Mouse (Mus musculus) forebrain, embryonic 12.5 days (tissue): ENCODE measurements at regions not wholly inside any gene's neighbourhood (a gene's known extent, or its start where the extent isn't known, plus 50 kb on each side); places are given as distances from the start of the nearest gene placed in this dataset.

ENCODE experiments used
- ATAC-seq: fragments of 200-750 bp; cut with Nextera tagmentation; 2 replicates; pipeline ENCODE4 v1.8.0; 2017; ENCODE audit warnings: moderate TSS enrichment; ENCODE audit not compliant: low FRiP score
- H3K27ac ChIP-seq: fragments of 300-500 bp; sonication (generic); 2 replicates; pipeline ENCODE4 v1.5.1; 2016; ENCODE audit warnings: mild to moderate bottlenecking
- H3K27me3 ChIP-seq: fragments of 300-500 bp; sonication (generic); 2 replicates; pipeline ENCODE4 v1.6.1; 2016; ENCODE audit warnings: mild to moderate bottlenecking
- H3K36me3 ChIP-seq: fragments of 300-500 bp; sonication (generic); replicated peaks from 2 replicates; pipeline ENCODE4 v1.6.1; 2016; ENCODE audit warnings: mild to moderate bottlenecking
- H3K4me1 ChIP-seq: fragments of 300-500 bp; sonication (generic); 2 replicates; pipeline ENCODE4 v1.6.1; 2016
- H3K4me2 ChIP-seq: fragments of 300-500 bp; sonication (generic); 2 replicates; pipeline ENCODE4 v1.6.1; 2016; ENCODE audit warnings: mild to moderate bottlenecking, moderate library complexity
- H3K4me3 ChIP-seq: fragments of 300-500 bp; sonication (generic); replicated peaks from 2 replicates; pipeline ENCODE4 v1.5.1; 2016; ENCODE audit warnings: mild to moderate bottlenecking
- H3K9ac ChIP-seq: fragments of 300-500 bp; sonication (generic); 2 replicates; pipeline ENCODE4 v1.6.1; 2016; ENCODE audit warnings: mild to moderate bottlenecking
- H3K9me3 ChIP-seq: fragments of 300-500 bp; sonication (generic); 2 replicates; pipeline ENCODE4 v1.6.1; 2016
- WGBS: fragments of 180-500 bp; shearing (Covaris S2); methylation state at CpG from one replicate; pipeline ENCODE4 v1.1.7; 2016; 5-methylcytosine and 5-hydroxymethylcytosine counted together

- H3K27ac ChIP-seq = no peak overlapping the region
- 61% methylated on average over 2 of the region's 2 CpGs for WGBS
- no peak overlapping the region for H3K9ac ChIP-seq
- H3K4me3 ChIP-seq = no peak overlapping the region
- no peaks in the 10 kb centered on the region for H3K27me3 ChIP-seq
- no peaks in the 10 kb centered on the region for H3K36me3 ChIP-seq
- ATAC-seq = no peak
- no peak overlapping the region for H3K4me2 ChIP-seq
- H3K4me1 ChIP-seq = no peaks in the 10 kb centered on the region
- no peaks in the 10 kb centered on the region for H3K9me3 ChIP-seq
These were observed 305.8 kb upstream of the Trib2 start for GRCm38 (mm10) chr12:16122353-16123127.

DNA sequence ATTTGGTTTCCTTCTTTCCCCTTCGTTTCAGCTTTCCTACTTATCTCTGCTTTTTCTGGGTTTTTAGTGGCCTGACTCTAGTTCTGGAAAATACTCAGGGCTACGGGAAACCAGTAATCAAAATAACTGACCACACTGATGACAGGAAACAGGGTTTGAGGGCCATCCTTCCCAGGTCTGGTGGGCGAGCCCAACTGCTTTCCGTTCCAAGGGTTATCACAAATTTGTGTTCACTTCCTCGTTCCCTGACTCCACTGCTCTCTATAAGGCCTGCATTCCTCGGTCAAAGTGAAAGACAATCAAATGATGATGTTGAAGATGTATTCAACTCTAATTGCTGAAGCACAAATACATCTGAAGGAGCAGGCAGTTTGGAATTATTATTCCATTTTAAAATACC, 305.1 kb upstream of the Trib2 start:
- Histone ChIP-seq H3K9ac (no peak overlapping the region), H3K4me3 (no peak overlapping the region), H3K27me3 (no peaks in the 10 kb centered on the region), H3K36me3 (no peaks in the 10 kb centered on the region), H3K4me1 (no peaks in the 10 kb centered on the region), H3K27ac (no peak overlapping the region), H3K9me3 (no peaks in the 10 kb centered on the region), H3K4me2 (no peak overlapping the region)
- no peak for ATAC-seq
- 89% methylated on average over 6 of the region's 6 CpGs for WGBS

DNA sequence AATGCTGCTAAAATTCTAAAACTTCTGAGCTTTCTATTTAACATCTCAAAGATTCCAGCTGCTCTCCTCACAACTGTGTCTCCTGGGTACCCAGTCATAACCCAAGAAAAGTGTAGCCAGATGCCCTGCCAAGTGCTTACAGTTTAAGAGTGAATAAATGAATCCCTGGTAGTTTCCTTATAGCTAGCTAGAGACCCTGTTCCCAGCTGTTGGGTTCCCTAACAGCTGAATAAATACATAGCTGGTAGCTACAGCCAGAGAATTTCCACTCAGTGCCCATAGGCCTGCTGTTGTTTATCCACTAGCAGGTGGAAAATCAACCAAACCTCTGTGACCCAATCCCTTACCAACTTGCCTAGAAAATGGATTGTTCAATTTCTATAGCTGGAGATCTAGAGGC, 302.0 kb upstream of the Trib2 start:
- H3K9ac ChIP-seq = no peak overlapping the region
- ATAC-seq = no peak
- no peaks in the 10 kb centered on the region for H3K9me3 ChIP-seq
- no peak overlapping the region for H3K4me3 ChIP-seq
- H3K27me3 ChIP-seq = no peaks in the 10 kb centered on the region
- H3K27ac ChIP-seq = no peak overlapping the region
- H3K36me3 ChIP-seq = no peaks in the 10 kb centered on the region
- no peak overlapping the region for H3K4me2 ChIP-seq
- no peaks in the 10 kb centered on the region for H3K4me1 ChIP-seq

DNA sequence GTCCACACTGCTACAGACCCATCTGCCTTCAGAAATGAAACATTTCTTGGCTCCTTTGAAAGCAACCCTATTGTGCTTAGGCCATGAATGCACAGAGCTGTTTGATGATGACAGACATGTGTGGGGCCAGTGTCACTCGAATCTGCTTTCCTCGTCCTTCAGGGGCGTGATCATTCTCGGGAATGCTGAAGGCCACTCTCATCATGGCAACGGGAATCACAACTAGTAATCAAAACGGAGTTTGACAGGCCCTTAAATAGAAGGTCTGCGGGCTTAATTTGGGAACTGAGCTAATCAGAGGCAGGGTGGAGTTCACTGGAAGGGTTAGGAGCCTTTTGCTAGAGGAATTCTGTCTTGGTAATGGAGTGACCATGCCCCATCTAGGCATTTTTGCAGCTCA, 290.2 kb upstream of the Trib2 start:
- 69% methylated on average over 7 of the region's 7 CpGs for WGBS
- ATAC-seq = no peak

GRCm38 (mm10) chr12:16098840-16099239, 282.1 kb upstream of the Trib2 start:
- Histone ChIP-seq H3K27ac (no peak overlapping the region), H3K4me3 (no peak overlapping the region), H3K36me3 (no peaks in the 10 kb centered on the region), H3K27me3 (no peaks in the 10 kb centered on the region), H3K9me3 (no peaks in the 10 kb centered on the region), H3K9ac (no peak overlapping the region), H3K4me2 (no peak overlapping the region), H3K4me1 (no peaks in the 10 kb centered on the region)
- 90% methylated on average over 7 of the region's 7 CpGs for WGBS
- ATAC-seq = no peak

More for the DNA sequence above, 290.2 kb upstream of the Trib2 start:
- Histone ChIP-seq H3K27ac (no peak overlapping the region), H3K9me3 (no peaks in the 10 kb centered on the region), H3K4me3 (no peak overlapping the region), H3K4me1 (no peaks in the 10 kb centered on the region), H3K9ac (no peak overlapping the region), H3K27me3 (no peaks in the 10 kb centered on the region), H3K4me2 (no peak overlapping the region), H3K36me3 (no peaks in the 10 kb centered on the region)

DNA sequence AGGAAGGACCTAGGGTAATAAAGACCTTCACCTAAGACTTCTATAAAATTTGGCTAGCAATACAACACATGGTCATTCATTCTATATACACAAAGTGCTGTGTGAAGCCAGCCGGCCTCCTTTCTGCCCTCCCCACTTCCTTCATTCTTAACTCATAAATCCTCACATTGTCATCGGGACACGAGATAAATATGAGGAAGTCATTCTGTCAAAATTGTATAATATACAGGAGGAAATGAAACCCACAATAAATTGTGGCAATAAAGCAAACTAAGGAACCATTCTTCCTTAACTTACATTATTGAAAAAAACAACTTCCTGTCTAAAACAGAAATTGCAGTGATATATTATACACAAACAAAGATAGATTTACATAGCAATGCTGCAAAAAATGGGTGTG, 275.9 kb upstream of the Trib2 start:
- no peaks in the 10 kb centered on the region for H3K36me3 ChIP-seq
- 89% methylated on average over 3 of the region's 3 CpGs for WGBS
- no peak overlapping the region for H3K4me3 ChIP-seq
- H3K27me3 ChIP-seq = no peaks in the 10 kb centered on the region
- H3K27ac ChIP-seq = no peak overlapping the region
- no peak overlapping the region for H3K4me2 ChIP-seq
- H3K9me3 ChIP-seq = no peaks in the 10 kb centered on the region
- no peak overlapping the region for H3K9ac ChIP-seq
- no peak for ATAC-seq
- peaks cover 8% of the 10 kb centered on the region for H3K4me1 ChIP-seq

- H3K4me3 ChIP-seq = no peak overlapping the region
- WGBS = 10% methylated on average over 6 of the region's 6 CpGs
- 0 out of 2 replicates have a peak overlapping the region, but pooled peaks have one; percentile 3 for H3K4me2 ChIP-seq
- H3K4me1 ChIP-seq = peaks cover 8% of the 10 kb centered on the region
- no peaks in the 10 kb centered on the region for H3K27me3 ChIP-seq
- no peaks in the 10 kb centered on the region for H3K36me3 ChIP-seq
- H3K9me3 ChIP-seq = no peaks in the 10 kb centered on the region
- peak; percentile 77 for ATAC-seq
- no peak overlapping the region for H3K9ac ChIP-seq
- H3K27ac ChIP-seq = no peak overlapping the region
These were observed 274.6 kb upstream of the Trib2 start for GRCm38 (mm10) chr12:16091336-16091735.

DNA sequence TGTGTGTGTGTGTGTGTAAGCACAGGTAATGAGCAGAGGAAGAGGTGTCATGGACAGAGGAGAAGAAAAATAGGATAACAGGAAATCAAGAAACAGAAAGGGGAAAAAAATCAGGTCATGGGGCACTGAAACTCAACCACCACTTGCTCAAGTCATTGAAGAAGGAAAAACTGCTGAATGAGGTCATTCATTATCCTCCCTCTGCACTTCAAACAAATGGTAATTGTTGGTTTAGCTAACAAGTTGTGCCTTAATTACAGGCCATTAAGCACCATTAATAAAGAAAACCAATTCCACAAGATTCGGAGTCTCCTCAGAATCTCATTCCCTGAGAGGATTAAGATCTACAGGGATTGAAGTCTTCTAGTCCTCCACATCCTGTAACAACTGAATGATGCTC, 266.5 kb upstream of the Trib2 start:
- Histone ChIP-seq H3K36me3 (no peaks in the 10 kb centered on the region), H3K27ac (no peak overlapping the region), H3K4me1 (no peaks in the 10 kb centered on the region), H3K9me3 (no peaks in the 10 kb centered on the region), H3K4me2 (no peak overlapping the region), H3K4me3 (no peak overlapping the region), H3K9ac (no peak overlapping the region), H3K27me3 (no peaks in the 10 kb centered on the region)
- WGBS = 21% methylated on average over 1 of the region's 1 CpGs
- no peak for ATAC-seq

GRCm38 (mm10) chr12:16077215-16077614, 260.5 kb upstream of the Trib2 start:
- Histone ChIP-seq H3K9me3 (no peaks in the 10 kb centered on the region), H3K27me3 (no peaks in the 10 kb centered on the region), H3K27ac (no peak overlapping the region), H3K4me1 (no peaks in the 10 kb centered on the region), H3K9ac (no peak overlapping the region), H3K4me2 (no peak overlapping the region), H3K36me3 (no peaks in the 10 kb centered on the region), H3K4me3 (no peak overlapping the region)
- WGBS = 89% methylated on average over 1 of the region's 1 CpGs
- no peak for ATAC-seq

DNA sequence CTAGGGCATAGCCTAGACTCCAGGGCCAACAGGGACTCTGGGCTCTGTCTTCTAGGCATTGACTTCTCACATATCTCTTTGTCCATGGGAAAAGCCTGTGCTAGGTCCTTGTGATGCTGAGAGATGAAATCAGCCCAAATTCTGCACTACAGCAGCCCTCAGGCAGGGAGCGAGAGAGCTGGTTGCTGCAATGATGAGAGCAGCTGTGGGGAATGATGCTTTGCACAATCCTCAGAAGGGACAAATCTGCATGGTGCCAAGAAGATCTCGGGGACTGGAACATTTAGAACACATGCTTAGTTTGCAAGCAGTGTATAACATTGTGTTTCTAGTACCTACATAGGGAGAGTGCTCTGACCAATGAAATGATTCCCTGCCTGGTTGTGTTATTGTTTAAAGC, 259.2 kb upstream of the Trib2 start:
- H3K27ac ChIP-seq = no peak overlapping the region
- ATAC-seq = no peak
- no peaks in the 10 kb centered on the region for H3K4me1 ChIP-seq
- WGBS = 78% methylated on average over 2 of the region's 2 CpGs
- H3K9me3 ChIP-seq = no peaks in the 10 kb centered on the region
- H3K4me2 ChIP-seq = no peak overlapping the region
- H3K27me3 ChIP-seq = no peaks in the 10 kb centered on the region
- H3K9ac ChIP-seq = no peak overlapping the region
- no peak overlapping the region for H3K4me3 ChIP-seq
- H3K36me3 ChIP-seq = no peaks in the 10 kb centered on the region

GRCm38 (mm10) chr12:16068940-16069339, 252.2 kb upstream of the Trib2 start:
- no peak overlapping the region for H3K27ac ChIP-seq
- H3K4me1 ChIP-seq = no peaks in the 10 kb centered on the region
- H3K27me3 ChIP-seq = no peaks in the 10 kb centered on the region
- ATAC-seq = no peak
- H3K9ac ChIP-seq = no peak overlapping the region
- H3K36me3 ChIP-seq = no peaks in the 10 kb centered on the region
- no peaks in the 10 kb centered on the region for H3K9me3 ChIP-seq
- no peak overlapping the region for H3K4me3 ChIP-seq
- H3K4me2 ChIP-seq = no peak overlapping the region
- WGBS = 90% methylated on average over 13 of the region's 13 CpGs

DNA sequence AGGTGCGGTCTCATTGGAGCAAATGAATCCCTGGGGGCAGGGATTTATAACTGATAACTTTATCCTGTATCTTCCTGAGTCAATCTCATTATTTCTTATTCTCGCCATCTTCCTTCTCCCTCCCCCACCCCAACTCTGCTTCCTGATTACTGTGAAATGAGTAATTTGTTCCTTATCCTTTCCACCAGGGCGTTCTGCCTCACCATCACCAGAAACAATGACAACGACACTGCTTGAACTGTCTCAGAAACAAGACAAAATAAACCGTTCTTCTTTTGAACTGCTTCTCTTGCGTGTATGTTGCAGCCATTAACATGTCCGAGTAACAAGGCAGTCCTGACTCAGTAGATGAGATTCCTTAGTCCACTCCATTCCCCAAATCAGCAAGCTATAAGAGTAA, 246.0 kb upstream of the Trib2 start:
- Histone ChIP-seq H3K36me3 (no peaks in the 10 kb centered on the region), H3K4me3 (no peak overlapping the region), H3K9me3 (no peaks in the 10 kb centered on the region), H3K9ac (no peak overlapping the region), H3K27ac (no peak overlapping the region), H3K4me2 (no peak overlapping the region), H3K27me3 (no peaks in the 10 kb centered on the region), H3K4me1 (no peaks in the 10 kb centered on the region)
- WGBS = 93% methylated on average over 7 of the region's 7 CpGs
- no peak for ATAC-seq

GRCm38 (mm10) chr12:16060461-16060860, 243.7 kb upstream of the Trib2 start:
- no peak overlapping the region for H3K4me3 ChIP-seq
- no peaks in the 10 kb centered on the region for H3K4me1 ChIP-seq
- 84% methylated on average over 5 of the region's 5 CpGs for WGBS
- no peaks in the 10 kb centered on the region for H3K36me3 ChIP-seq
- no peak overlapping the region for H3K4me2 ChIP-seq
- no peaks in the 10 kb centered on the region for H3K27me3 ChIP-seq
- no peak overlapping the region for H3K9ac ChIP-seq
- no peak for ATAC-seq
- no peak overlapping the region for H3K27ac ChIP-seq
- no peaks in the 10 kb centered on the region for H3K9me3 ChIP-seq
